Mouse (Mus musculus) stomach, postnatal 0 days (tissue): ENCODE data around the gene Gm47289. TPM values are rescaled to one million over a fixed set of nuclear protein-coding genes. Genes with fewer than 3 reads are reported as not detected.

ENCODE experiments used
- ATAC-seq: fragments of 200-750 bp; cut with Nextera tagmentation; 2 replicates; pipeline ENCODE4 v1.8.0; 2017; ENCODE audit not compliant: low FRiP score, low TSS enrichment
- DNase-seq: peaks from one replicate; pipeline ENCODE4 v3.0.0-alpha.2; 2016; ENCODE audit warnings: low spot score
- H3K27ac ChIP-seq: fragments of 300-500 bp; sonication (generic); replicated peaks from 2 replicates; pipeline ENCODE4 v1.5.1; 2014; ENCODE audit warnings: mild to moderate bottlenecking, control low read depth
- H3K27me3 ChIP-seq: fragments of 300-500 bp; sonication (generic); 2 replicates; pipeline ENCODE4 v1.6.1; 2014; ENCODE audit warnings: low read length; ENCODE audit not compliant: control insufficient read depth, insufficient read depth
- H3K36me3 ChIP-seq: fragments of 300-500 bp; sonication (generic); 2 replicates; pipeline ENCODE4 v1.6.1; 2014; ENCODE audit warnings: low read length, mixed read lengths; ENCODE audit not compliant: control insufficient read depth, insufficient read depth
- H3K4me1 ChIP-seq: fragments of 300-500 bp; sonication (generic); replicated peaks from 2 replicates; pipeline ENCODE4 v1.6.1; 2014; ENCODE audit warnings: antibody characterized with exemption; ENCODE audit not compliant: control insufficient read depth, insufficient read depth
- H3K4me2 ChIP-seq: fragments of 300-500 bp; sonication (generic); replicated peaks from 2 replicates; pipeline ENCODE4 v1.6.1; 2014; ENCODE audit warnings: low read depth, mild to moderate bottlenecking, control low read depth, moderate library complexity
- H3K4me3 ChIP-seq: fragments of 300-500 bp; sonication (generic); 2 replicates; pipeline ENCODE4 v1.5.1; 2014; ENCODE audit warnings: low read depth, low read length, control low read depth
- H3K9ac ChIP-seq: fragments of 300-500 bp; sonication (generic); 2 replicates; pipeline ENCODE4 v1.6.1; 2014; ENCODE audit warnings: mild to moderate bottlenecking, low read length, control low read depth, mixed read lengths
- H3K9me3 ChIP-seq: fragments of 300-500 bp; sonication (generic); 2 replicates; pipeline ENCODE4 v1.6.1; 2016; ENCODE audit warnings: low read length; ENCODE audit not compliant: control insufficient read depth
- CTCF ChIP-seq: IDR thresholded peaks from 2 replicates; pipeline ENCODE4 v1.5.1; 2016; ENCODE audit warnings: antibody characterized with exemption, low read depth, mild to moderate bottlenecking, moderate library complexity
- EP300 ChIP-seq: optimal IDR thresholded peaks from 2 replicates; pipeline ENCODE3; 2016; ENCODE audit warnings: antibody characterized with exemption
- WGBS: fragments of 180-500 bp; shearing (Covaris S2); extraction: QIAGEN DNeasy Blood & Tissue Kit; methylation state at CpG from one replicate; pipeline ENCODE4 v1.1.7; 2014; 5-methylcytosine and 5-hydroxymethylcytosine counted together
- polyA plus RNA-seq: library from polyadenylated mRNA; unstranded; fragments of >200 nt; fragmentation: Nextera tagmentation; extraction: Ambion mirVana; gene quantifications from 2 replicates; pipeline ENCODE4 v1.2.1, GENCODE M21; 2015

The Gm47289 gene
- polyA plus RNA-seq, 1 experiment from 2014 or later = not detected

GRCm38 (mm10) chr9:119122596-119123369 lies 36.2 kb upstream of the Gm47289 start:
- Histone ChIP-seq H3K4me1 (no peaks in the 10 kb centered on the region), H3K9me3 (no peaks in the 10 kb centered on the region), H3K9ac (no peak overlapping the region), H3K27me3 (no peaks in the 10 kb centered on the region), H3K27ac (no peak overlapping the region), H3K4me3 (no peak overlapping the region), H3K36me3 (no peaks in the 10 kb centered on the region), H3K4me2 (no peak overlapping the region)
- no peak for TF ChIP-seq CTCF
- DNase-seq = no peak
- WGBS = 81% methylated on average over 18 of the region's 18 CpGs
- no peak for ATAC-seq

- no peak overlapping the region for H3K9ac ChIP-seq
- ATAC-seq (no peak), DNase-seq (no peak)
- no peak overlapping the region for H3K4me3 ChIP-seq
- TF ChIP-seq EP300 = no peak
- TF ChIP-seq CTCF = peak; percentile 56
- no peaks in the 10 kb centered on the region for H3K9me3 ChIP-seq
- 76% methylated on average over 12 of the region's 12 CpGs for WGBS
- no peaks in the 10 kb centered on the region for H3K4me1 ChIP-seq
- no peak overlapping the region for H3K27ac ChIP-seq
- no peaks in the 10 kb centered on the region for H3K27me3 ChIP-seq
- H3K4me2 ChIP-seq = no peak overlapping the region
- no peaks in the 10 kb centered on the region for H3K36me3 ChIP-seq
Measured at GRCm38 (mm10) chr9:119128436-119129181, 30.4 kb upstream of the Gm47289 start.

- Histone ChIP-seq H3K9ac (no peak overlapping the region), H3K27me3 (no peaks in the 10 kb centered on the region), H3K36me3 (no peaks in the 10 kb centered on the region), H3K4me3 (no peak overlapping the region), H3K4me2 (no peak overlapping the region), H3K9me3 (no peaks in the 10 kb centered on the region), H3K27ac (no peak overlapping the region), H3K4me1 (no peaks in the 10 kb centered on the region)
- peak; percentile 42; the same call in 1 of the 2 replicates for ATAC-seq
- no peak for TF ChIP-seq CTCF
- no peak for TF ChIP-seq EP300
- WGBS = 34% methylated on average over 5 of the region's 5 CpGs
- no peak for DNase-seq
Measured at GRCm38 (mm10) chr9:119130692-119131091, 28.3 kb upstream of the Gm47289 start.

- ATAC-seq (no peak), DNase-seq (no peak)
- 87% methylated on average over 2 of the region's 2 CpGs for WGBS
- Histone ChIP-seq H3K4me2 (no peak overlapping the region), H3K27me3 (no peaks in the 10 kb centered on the region), H3K4me3 (no peak overlapping the region), H3K9ac (no peak overlapping the region), H3K27ac (no peak overlapping the region), H3K36me3 (no peaks in the 10 kb centered on the region), H3K9me3 (no peaks in the 10 kb centered on the region), H3K4me1 (no peaks in the 10 kb centered on the region)
- TF ChIP-seq EP300 = no peak
- TF ChIP-seq CTCF = no peak
Measured at GRCm38 (mm10) chr9:119138836-119139235, 20.1 kb upstream of the Gm47289 start.

GRCm38 (mm10) chr9:119142066-119142465 lies 16.9 kb upstream of the Gm47289 start:
- Histone ChIP-seq H3K9me3 (no peaks in the 10 kb centered on the region), H3K9ac (no peak overlapping the region), H3K4me2 (no peak overlapping the region), H3K27ac (no peak overlapping the region), H3K27me3 (no peaks in the 10 kb centered on the region), H3K4me1 (no peaks in the 10 kb centered on the region), H3K36me3 (no peaks in the 10 kb centered on the region), H3K4me3 (no peak overlapping the region)
- 79% methylated on average over 5 of the region's 5 CpGs for WGBS
- ATAC-seq (no peak), DNase-seq (no peak)
- TF ChIP-seq EP300 = no peak
- no peak for TF ChIP-seq CTCF

- ATAC-seq (no peak), DNase-seq (no peak)
- Histone ChIP-seq H3K9me3 (no peaks in the 10 kb centered on the region), H3K27me3 (no peaks in the 10 kb centered on the region), H3K4me3 (no peak overlapping the region), H3K27ac (no peak overlapping the region), H3K4me2 (no peak overlapping the region), H3K4me1 (no peaks in the 10 kb centered on the region), H3K36me3 (no peaks in the 10 kb centered on the region), H3K9ac (no peak overlapping the region)
- WGBS = 65% methylated on average over 9 of the region's 9 CpGs
- TF ChIP-seq EP300 (no peak), CTCF (peak; percentile 7; the same call in 1 of the 2 replicates)
Measured at GRCm38 (mm10) chr9:119143372-119143771, 15.6 kb upstream of the Gm47289 start.
